Mouse (Mus musculus): ENCODE data around the gene Ptpn21.

Ptpn21 gene

DNA sequence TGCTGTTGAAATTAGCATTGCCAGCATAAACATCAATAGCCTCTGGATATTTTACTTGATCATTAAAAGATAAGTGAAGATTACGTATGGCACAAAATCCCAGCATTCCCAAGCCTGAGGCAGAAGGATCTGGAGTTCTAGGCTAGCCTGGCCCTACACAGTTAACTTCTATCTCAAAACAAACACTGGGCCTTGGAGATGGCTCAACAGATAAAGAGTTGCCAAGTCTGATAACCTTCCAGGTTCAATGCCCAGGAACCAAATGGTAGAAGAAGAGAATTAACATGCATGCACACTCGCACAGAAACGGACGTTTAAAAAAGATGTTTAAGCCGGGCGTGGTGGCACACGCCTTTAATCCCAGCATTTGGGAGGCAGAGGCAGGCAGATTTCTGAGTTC is 13.0 kb downstream of the Ptpn21 start:
- DNase-seq (ENCODE audit: low spot score in 2 of 2) = no peak

DNA sequence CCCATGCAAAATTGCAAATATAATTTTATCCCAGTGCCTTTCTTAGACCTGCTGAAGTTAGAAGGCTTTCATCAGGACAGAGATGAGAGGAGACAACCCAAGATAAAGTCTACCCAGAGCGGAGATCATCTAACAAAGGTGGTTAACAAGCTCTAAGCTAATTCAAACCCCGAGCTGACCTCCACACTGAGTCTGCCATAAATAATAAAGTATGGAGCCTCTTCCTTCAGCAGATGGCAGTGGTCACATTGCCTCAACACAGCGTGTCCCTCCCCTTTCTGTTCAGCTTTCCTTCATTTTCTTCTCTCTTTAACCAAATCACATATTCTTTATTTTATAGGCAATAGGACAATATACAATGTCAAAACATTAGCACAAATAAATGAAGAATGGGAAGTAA is 16.2 kb downstream of the Ptpn21 start:
- DNase-seq (ENCODE audit: low spot score in 2 of 2) = no peak

DNA sequence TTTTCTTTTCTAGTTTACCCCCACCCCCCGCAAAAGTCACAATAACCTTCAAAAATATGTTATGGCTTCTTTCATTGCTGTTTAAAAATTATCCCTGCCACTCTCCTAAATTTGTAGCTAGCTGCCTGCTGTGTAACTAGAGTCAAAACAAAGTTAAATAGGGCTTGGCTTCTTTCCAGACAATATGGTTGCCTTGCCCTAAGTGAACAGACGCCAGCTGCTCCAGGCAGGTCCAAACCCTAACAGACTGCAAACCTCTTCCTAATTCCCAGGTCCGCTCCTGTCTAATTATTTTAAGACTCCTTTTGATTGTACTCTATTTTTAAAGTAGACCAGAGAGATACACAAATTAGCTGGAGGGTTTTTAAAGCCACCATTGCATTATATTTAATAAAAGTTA is 16.6 kb downstream of the Ptpn21 start:
- DNase-seq (ENCODE audit: low spot score in 2 of 2) = no peak

- DNase-seq (ENCODE audit: low spot score in 2 of 2) = no peak
Measured at GRCm38 (mm10) chr12:98716142-98716541, 21.1 kb downstream of the Ptpn21 start.

GRCm38 (mm10) chr12:98714757-98715156 is 22.4 kb downstream of the Ptpn21 start:
- DNase-seq (ENCODE audit: low spot score in 2 of 2) = no peak

DNA sequence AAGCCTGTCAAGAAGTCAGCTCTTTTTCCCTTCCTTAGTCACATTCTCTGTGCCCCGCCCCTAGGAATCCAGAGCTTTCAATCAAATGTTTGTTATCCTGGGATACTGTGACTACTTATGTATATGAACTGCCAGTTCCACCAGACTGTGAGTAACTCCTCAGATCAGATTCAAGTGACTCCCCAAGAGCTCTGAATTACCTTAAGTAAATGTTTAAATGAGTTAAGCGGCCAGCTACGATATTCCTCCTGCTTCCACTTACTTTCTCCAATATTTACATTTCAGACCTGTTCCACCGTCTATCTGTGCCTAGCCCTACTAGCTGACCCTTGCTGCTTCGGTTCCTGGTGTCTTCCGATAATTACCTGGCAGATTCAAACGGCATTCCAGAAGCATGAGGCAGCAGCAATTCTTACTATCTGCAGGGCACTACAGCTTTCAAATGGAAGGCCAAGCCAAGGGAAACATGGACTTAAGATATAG is 23.5 kb downstream of the Ptpn21 start:
- DNase-seq (ENCODE audit: low spot score in 2 of 2) = no peak

DNA sequence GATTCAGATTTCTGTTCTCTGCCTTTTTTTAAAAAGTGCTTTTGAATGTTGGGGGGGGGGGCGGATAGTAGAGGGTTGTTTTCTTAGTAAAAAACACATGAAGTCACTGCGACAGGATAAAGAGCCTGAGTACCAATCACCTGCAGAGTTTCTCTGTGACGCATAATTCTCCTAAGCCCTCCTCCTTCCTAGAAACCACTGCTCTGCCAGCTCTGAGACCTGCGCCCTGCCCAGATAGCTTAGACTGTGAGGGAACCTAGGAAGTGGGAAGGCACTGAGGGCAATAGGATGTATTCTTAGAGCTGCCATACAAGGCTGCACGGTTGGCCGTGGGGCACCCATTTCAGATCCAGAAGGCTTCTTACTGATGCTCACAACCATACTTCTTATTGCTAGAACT is 24.4 kb downstream of the Ptpn21 start:
- DNase-seq (ENCODE audit: low spot score in 2 of 2) = no peak

GRCm38 (mm10) chr12:98703961-98704360 is 33.2 kb downstream of the Ptpn21 start:
- no peak for DNase-seq (ENCODE audit: low spot score in 2 of 2)

DNA sequence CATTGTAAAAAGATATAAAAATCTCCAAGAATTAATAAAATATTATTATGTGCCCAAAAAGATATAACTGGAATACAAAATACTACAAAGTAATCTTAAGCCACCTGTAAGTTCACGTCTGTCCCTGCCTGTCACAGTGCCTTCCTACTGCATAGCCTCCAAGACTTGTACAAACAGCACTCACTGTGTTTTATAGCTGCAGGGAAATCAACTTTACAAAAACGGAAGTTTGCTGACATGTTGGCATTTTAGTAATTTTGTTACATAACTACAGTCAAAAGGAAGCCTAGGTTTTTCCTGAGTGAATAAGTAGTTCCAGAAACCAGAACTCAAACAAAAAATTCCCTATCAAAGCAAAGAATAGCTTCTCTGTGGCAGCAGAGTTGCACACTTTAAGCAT is 33.7 kb downstream of the Ptpn21 start:
- no peak for DNase-seq (ENCODE audit: low spot score in 2 of 2)

DNA sequence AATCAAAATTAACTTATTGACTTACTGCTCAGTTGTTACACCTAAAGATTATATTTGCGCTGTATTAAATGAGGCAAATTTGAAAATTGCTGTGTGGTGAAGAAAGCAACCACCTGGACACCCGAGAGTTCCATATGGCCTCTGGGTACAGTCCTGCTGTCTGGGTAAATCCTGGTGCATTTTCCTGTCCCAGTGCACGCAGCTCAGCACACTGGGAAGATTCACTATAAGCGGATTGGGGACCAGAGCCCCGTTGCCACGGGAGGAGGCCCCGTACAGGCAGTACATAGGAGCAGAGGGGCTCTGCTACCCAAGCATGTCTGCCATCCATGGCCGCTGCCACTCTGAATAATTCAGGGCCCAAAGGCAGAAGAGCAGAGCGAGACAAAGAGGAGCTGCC is 35.6 kb downstream of the Ptpn21 start:
- no peak for DNase-seq (ENCODE audit: low spot score in 2 of 2)

DNA sequence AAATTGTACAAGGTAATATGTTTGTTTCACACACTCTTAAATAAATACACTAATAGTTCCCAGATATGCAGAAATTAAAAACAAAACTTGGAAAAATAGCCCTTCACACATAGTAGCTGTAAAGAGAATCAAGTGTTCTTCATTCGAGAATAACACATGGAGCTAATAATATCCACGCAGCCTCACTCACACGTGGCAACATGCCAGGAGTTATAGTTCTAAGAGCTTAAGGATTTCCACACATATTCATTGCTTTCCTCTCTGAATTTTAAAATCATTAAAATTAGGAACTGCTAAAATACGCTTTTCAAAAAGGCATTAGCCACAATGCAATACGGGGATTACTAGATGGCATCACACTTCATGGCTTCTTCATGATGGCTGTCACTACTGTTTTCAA is 40.0 kb downstream of the Ptpn21 start:
- peak; percentile 30 to 38 for DNase-seq (ENCODE audit: low spot score in 2 of 2)

DNA sequence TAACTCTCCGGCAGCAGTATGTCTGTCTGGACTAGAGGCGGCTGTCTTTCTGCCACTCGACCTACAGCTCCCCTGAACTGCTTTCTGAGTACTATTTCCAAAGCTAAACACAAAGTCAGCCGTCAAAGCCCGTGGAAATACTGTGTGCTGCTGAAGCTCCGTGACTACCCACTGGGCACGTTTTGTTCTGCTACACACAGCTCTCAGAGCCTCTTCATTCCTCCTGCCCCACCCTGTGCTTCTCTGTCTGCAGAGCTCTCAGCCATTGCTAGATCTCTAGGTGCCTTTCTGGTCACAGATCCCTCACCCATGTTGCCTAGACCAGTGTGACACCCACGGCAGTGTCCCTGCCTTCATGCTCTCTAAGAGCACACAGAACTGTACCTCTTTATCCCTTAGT is 47.0 kb downstream of the Ptpn21 start:
- no peak for DNase-seq (ENCODE audit: low spot score in 2 of 2)

- no peak for DNase-seq (ENCODE audit: low spot score in 2 of 2)
Measured at GRCm38 (mm10) chr12:98683574-98683973, 53.6 kb downstream of the Ptpn21 start.

GRCm38 (mm10) chr12:98683171-98683570 is 54.0 kb downstream of the Ptpn21 start:
- no peak for DNase-seq (ENCODE audit: low spot score in 2 of 2)

DNA sequence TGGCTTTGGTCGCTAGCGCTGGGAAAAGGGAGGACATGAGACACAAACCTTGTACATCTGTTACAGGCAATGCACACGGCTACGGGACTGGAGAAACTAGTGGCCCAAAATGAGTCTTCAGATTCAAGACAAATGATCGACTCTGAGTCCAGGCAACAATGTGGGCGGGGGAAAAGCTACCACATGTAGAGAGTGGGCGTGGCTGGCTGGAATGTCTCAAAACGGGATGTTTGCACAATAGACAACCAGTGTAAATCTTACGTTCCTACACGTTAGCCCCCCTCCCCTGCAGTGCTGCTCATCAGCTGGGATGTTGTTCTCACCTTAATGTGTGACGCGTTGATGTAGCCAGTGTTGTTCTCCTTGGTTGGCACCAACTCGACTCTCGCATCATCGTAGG is 55.0 kb downstream of the Ptpn21 start:
- no peak for DNase-seq (ENCODE audit: low spot score in 2 of 2)

DNA sequence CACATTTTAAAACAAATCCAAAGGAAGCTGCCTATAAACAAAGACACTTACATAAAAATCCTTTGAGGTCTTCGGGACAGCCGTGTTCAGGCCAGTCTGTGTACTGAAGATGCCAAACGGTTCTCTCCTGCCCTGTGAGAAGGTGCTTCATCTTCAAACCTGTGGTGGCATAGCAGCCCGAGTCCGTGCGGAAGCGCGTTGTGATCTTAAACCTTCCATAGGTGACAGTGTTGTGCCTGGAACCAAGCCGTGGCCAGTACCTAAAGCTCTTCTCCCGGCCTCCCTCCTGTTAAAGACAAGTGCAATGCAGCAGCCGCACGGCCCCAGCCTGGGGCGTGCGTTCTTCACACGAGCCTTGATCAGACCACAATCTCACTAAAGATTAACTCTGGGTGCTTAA is 57.3 kb downstream of the Ptpn21 start:
- DNase-seq (ENCODE audit: low spot score in 2 of 2) = no peak

GRCm38 (mm10) chr12:98677336-98677735 is 59.9 kb downstream of the Ptpn21 start:
- no peak for DNase-seq (ENCODE audit: low spot score in 2 of 2)

DNA sequence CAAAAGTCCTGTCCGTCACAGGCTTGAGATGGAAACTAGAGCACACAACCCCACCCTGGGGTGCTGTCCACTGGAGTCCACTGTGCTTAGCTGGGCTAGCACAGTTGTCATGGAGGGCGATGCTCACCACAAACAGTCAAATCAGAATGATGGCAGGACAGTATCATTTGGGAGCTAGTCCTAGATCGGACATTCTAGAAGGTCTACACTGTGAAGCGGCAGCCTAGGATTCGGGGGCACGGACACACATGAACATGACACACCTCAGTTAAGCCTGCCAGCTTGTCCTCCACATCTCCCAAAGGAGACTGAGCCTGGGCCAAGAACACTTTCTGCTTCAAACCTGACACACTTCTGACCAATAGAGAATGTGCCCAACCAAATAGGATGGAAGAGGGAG is 60.3 kb downstream of the Ptpn21 start:
- no peak for DNase-seq (ENCODE audit: low spot score in 2 of 2)

- DNase-seq (ENCODE audit: low spot score in 2 of 2) = peak; percentile 74 to 78
Measured at GRCm38 (mm10) chr12:98674627-98675143, 62.5 kb downstream of the Ptpn21 start.

- DNase-seq (ENCODE audit: low spot score in 2 of 2) = no peak
Measured at GRCm38 (mm10) chr12:98673879-98674278, 63.3 kb downstream of the Ptpn21 start.

DNA sequence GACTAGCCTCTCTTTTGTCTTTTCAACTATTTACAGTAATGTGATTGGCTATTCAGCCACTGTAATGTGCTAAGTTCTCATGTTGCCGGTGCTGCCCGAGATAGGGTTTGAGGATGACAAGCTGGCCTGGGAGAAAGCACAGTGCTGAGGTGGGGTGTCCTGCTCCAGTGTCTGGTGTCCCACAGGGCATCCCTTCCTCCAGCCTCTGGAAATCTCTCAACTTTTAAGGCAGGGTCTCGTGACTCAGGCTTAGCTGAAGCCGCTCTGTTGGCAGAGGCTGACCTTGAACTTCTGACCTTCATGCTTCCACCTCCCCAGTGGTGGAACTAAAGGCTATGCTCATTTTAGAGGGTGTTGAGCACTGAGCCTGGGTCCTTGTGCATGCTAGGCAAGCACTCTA is 66.8 kb downstream of the Ptpn21 start:
- no peak for DNase-seq (ENCODE audit: low spot score in 2 of 2)

DNA sequence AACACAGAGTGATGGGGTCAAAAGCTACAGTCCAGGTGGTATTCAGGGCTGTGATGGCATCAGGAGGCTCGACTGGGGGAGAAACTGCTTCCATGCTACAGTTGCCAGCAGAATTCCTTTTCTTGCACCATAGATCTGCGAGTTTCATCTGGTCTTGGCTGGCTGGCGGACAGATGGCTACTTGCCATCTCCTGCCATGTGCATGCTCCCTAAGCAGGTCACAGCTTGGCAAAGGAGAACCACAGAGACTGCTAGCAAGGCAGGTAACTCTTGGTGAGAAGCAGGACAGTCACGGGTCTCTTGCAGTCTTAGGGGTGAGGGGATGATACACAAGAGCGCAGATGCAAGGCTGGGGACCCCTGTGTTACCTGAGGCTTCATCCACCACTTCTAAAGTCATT is 67.3 kb downstream of the Ptpn21 start:
- no peak for DNase-seq (ENCODE audit: low spot score in 2 of 2)

GRCm38 (mm10) chr12:98669086-98669485 is 68.1 kb downstream of the Ptpn21 start:
- peak in 1 of 2 experiments; percentile 22 for DNase-seq (ENCODE audit: low spot score in 2 of 2)

GRCm38 (mm10) chr12:98668132-98668814 is 68.9 kb downstream of the Ptpn21 start:
- peak; percentile 74 to 78 for DNase-seq (ENCODE audit: low spot score in 2 of 2)

Measured in right cerebral cortex, adult 2 months (tissue).